Mouse (Mus musculus) lung, postnatal 0 days (tissue): ENCODE measurements around the gene Myo1e. TPM values are rescaled to one million over a fixed set of nuclear protein-coding genes. Genes with fewer than 3 reads are reported as not detected.

ENCODE experiments used
- ATAC-seq: fragments of 200-750 bp; cut with Nextera tagmentation; 2 replicates; pipeline ENCODE4 v1.8.0; 2017; ENCODE audit warnings: moderate library complexity
- DNase-seq: peaks from one replicate; pipeline ENCODE4 v3.0.0-alpha.2; 2016; ENCODE audit warnings: low spot score
- H3K27ac ChIP-seq: fragments of 300-500 bp; sonication (generic); 2 replicates; pipeline ENCODE4 v1.5.1; 2014; ENCODE audit warnings: antibody characterized with exemption, mild to moderate bottlenecking, low read length, mixed read lengths
- H3K27me3 ChIP-seq: fragments of 300-500 bp; sonication (generic); replicated peaks from 2 replicates; pipeline ENCODE4 v1.6.1; 2014; ENCODE audit warnings: low read length, mixed read lengths; ENCODE audit not compliant: insufficient read depth
- H3K36me3 ChIP-seq: fragments of 300-500 bp; sonication (generic); 2 replicates; pipeline ENCODE4 v1.6.1; 2014; ENCODE audit warnings: low read length, mixed read lengths; ENCODE audit not compliant: insufficient read depth
- H3K4me1 ChIP-seq: fragments of 300-500 bp; sonication (generic); 2 replicates; pipeline ENCODE4 v1.6.1; 2014; ENCODE audit warnings: antibody characterized with exemption, low read depth, low read length, mixed read lengths; ENCODE audit not compliant: insufficient read depth
- H3K4me2 ChIP-seq: fragments of 300-500 bp; sonication (generic); replicated peaks from 2 replicates; pipeline ENCODE4 v1.6.1; 2014; ENCODE audit warnings: low read depth, mild to moderate bottlenecking, low read length, moderate library complexity, mixed read lengths
- H3K4me3 ChIP-seq: fragments of 300-500 bp; sonication (generic); 2 replicates; pipeline ENCODE4 v1.5.1; 2014; ENCODE audit warnings: low read depth, low read length
- H3K9ac ChIP-seq: fragments of 300-500 bp; sonication (generic); replicated peaks from 2 replicates; pipeline ENCODE4 v1.6.1; 2014; ENCODE audit warnings: low read depth, mild to moderate bottlenecking
- H3K9me3 ChIP-seq: fragments of 300-500 bp; sonication (generic); 2 replicates; pipeline ENCODE4 v1.6.1; 2016; ENCODE audit warnings: low read length, mixed read lengths
- CTCF ChIP-seq: IDR thresholded peaks from 2 replicates; pipeline ENCODE4 v1.5.1; 2016; ENCODE audit warnings: antibody characterized with exemption, mild to moderate bottlenecking
- EP300 ChIP-seq: IDR thresholded peaks from 2 replicates; pipeline ENCODE4 v1.6.1; 2016; ENCODE audit warnings: antibody characterized with exemption, mild to moderate bottlenecking, control low read depth
- WGBS: fragments of 180-500 bp; shearing (Covaris S2); extraction: QIAGEN DNeasy Blood & Tissue Kit; methylation state at CpG from one replicate; pipeline ENCODE4 v1.1.7; 2014; 5-methylcytosine and 5-hydroxymethylcytosine counted together
- polyA plus RNA-seq: library from polyadenylated mRNA; unstranded; fragments of >200 nt; fragmentation: Nextera tagmentation; extraction: Ambion mirVana; gene quantifications from 2 replicates; pipeline ENCODE4 v1.2.1, GENCODE M21; 2015

Myo1e gene
- polyA plus RNA-seq, 1 experiment from 2014 or later, result 36.0 TPM

DNA sequence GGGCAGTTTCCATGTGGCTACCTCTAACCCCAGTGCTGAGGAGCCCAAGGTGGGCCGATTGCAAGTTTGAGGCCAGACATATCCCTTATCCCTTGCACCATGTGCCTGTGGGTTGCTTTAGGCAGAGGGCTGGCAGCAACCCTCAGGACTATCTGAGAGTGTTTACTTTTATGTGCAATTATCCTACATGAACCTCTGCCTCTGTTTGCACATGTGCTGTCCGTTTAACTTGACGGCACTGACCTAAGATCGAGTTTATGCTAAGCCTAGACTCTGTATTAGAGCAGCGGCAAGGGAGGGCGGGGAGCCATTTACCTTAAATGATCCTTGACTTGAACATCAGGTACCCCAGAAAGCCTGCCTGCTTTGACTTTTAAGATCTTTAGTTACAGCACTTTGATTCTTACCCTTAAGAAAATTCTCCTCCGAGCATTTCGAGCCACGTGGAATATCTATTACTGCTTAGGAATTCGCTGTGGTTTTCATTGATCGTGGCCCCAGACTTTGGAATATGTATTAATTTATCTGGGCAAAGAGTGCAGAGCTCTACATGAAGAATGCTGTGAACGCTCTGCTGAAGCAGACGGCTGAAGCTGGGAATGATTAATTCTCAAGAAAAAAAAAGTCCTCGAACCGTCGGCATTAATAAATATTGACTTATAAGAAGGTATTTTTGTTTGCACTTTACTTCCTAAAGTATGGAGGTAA, 33.7 kb downstream of the Myo1e start:
- Histone ChIP-seq H3K27ac (peak overlapping the region; percentile 54), H3K4me1 (peaks cover 55% of the 10 kb centered on the region)
- 32% methylated on average over 16 of the region's 16 CpGs for WGBS

DNA sequence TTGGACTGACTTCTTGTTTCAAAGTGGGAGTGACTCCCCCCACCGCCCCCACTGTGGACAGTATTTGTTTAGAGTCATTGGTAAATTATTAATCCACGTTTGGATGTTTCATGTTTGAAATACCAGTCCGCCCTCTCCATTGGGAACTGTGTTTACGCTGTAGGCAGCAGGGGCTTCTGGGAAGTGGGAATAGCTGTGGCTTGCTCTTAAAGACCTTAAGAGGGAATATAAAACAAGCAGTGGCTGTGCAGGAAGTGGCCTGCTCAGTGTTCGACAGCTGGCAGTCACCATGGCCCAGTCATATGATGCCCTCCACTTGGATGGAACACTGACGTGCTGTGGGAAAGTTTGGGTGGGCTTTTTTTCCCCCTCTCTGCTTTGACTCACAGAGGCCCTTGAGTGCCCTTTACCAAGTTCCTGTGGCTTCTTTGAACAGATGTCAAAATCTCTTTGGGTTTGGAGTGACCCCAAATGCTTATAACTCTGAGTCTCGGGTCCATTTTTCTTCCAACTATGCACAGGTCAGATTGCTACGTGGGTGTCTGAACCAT, 34.3 kb downstream of the Myo1e start:
- 22% methylated on average over 8 of the region's 8 CpGs for WGBS
- TF ChIP-seq CTCF (no peak), EP300 (peak; percentile 86)
- DNase-seq (peak; percentile 88), ATAC-seq (peak; percentile 83)
- Histone ChIP-seq H3K4me2 (0 out of 2 replicates have a peak overlapping the region, but pooled peaks have one; percentile 8), H3K27me3 (no peaks in the 10 kb centered on the region), H3K27ac (peak overlapping the region; percentile 48), H3K9ac (no peak overlapping the region), H3K4me3 (no peak overlapping the region), H3K9me3 (no peaks in the 10 kb centered on the region), H3K36me3 (no peaks in the 10 kb centered on the region), H3K4me1 (peaks cover 52% of the 10 kb centered on the region)

More for the DNA sequence above, 33.7 kb downstream of the Myo1e start:
- no peak for TF ChIP-seq EP300
- no peak for TF ChIP-seq CTCF
- peak; percentile 26; the same call in 1 of the 2 replicates for ATAC-seq
- H3K27me3 ChIP-seq, result no peaks in the 10 kb centered on the region
- no peak for DNase-seq
- 0 out of 2 replicates have a peak overlapping the region, but pooled peaks have one; percentile 8 for H3K4me2 ChIP-seq
- no peak overlapping the region for H3K4me3 ChIP-seq
- no peaks in the 10 kb centered on the region for H3K36me3 ChIP-seq
- H3K9me3 ChIP-seq, result no peaks in the 10 kb centered on the region
- H3K9ac ChIP-seq, result no peak overlapping the region

- H3K4me3 ChIP-seq, result no peak overlapping the region
- H3K9ac ChIP-seq, result no peak overlapping the region
- peak overlapping the region; percentile 48 for H3K27ac ChIP-seq
- TF ChIP-seq CTCF, result no peak
- no peak for TF ChIP-seq EP300
- ATAC-seq (peak; percentile 30), DNase-seq (peak; percentile 60)
- 43% methylated on average over 4 of the region's 4 CpGs for WGBS
- no peaks in the 10 kb centered on the region for H3K9me3 ChIP-seq
- H3K4me1 ChIP-seq, result peaks cover 44% of the 10 kb centered on the region
- H3K36me3 ChIP-seq, result no peaks in the 10 kb centered on the region
- H3K4me2 ChIP-seq, result no peak overlapping the region
- H3K27me3 ChIP-seq, result no peaks in the 10 kb centered on the region
Observed at GRCm38 (mm10) chr9:70242112-70242862, 35.1 kb downstream of the Myo1e start.

GRCm38 (mm10) chr9:70243241-70243640, 36.1 kb downstream of the Myo1e start:
- Histone ChIP-seq H3K27ac (peak overlapping the region; percentile 48), H3K4me3 (no peak overlapping the region), H3K4me2 (0 out of 2 replicates have a peak overlapping the region, but pooled peaks have one; percentile 8), H3K4me1 (peaks cover 39% of the 10 kb centered on the region), H3K27me3 (no peaks in the 10 kb centered on the region), H3K36me3 (no peaks in the 10 kb centered on the region), H3K9ac (no peak overlapping the region), H3K9me3 (no peaks in the 10 kb centered on the region)
- no peak for TF ChIP-seq EP300
- no peak for TF ChIP-seq CTCF
- no peak for DNase-seq
- no peak for ATAC-seq
- WGBS, result 30% methylated on average over 8 of the region's 8 CpGs

DNA sequence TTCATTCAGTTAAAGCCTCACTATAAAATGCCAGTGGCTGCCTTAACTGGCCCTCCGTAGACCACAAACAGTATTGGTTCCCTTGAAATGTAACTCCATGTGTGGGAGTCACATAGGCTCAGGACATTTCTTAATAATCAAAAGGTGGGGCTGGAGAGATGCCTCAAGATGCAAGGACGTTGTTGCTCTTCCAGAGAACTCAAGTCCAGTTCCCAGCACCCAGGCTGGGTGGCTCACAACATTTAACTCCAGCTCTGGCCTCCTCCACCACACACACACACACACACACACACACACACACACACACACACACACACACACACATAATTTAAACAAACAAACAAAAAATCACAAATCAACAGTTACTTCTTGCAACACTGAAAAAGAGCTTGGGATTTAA, 36.6 kb downstream of the Myo1e start:
- Histone ChIP-seq H3K27me3 (no peaks in the 10 kb centered on the region), H3K9ac (no peak overlapping the region), H3K9me3 (no peaks in the 10 kb centered on the region), H3K36me3 (no peaks in the 10 kb centered on the region), H3K4me2 (0 out of 2 replicates have a peak overlapping the region, but pooled peaks have one; percentile 8), H3K27ac (peak overlapping the region; percentile 48), H3K4me3 (no peak overlapping the region), H3K4me1 (peaks cover 35% of the 10 kb centered on the region)
- WGBS, result 56% methylated on average over 2 of the region's 2 CpGs
- DNase-seq (no peak), ATAC-seq (no peak)
- TF ChIP-seq EP300 (no peak), CTCF (no peak)

DNA sequence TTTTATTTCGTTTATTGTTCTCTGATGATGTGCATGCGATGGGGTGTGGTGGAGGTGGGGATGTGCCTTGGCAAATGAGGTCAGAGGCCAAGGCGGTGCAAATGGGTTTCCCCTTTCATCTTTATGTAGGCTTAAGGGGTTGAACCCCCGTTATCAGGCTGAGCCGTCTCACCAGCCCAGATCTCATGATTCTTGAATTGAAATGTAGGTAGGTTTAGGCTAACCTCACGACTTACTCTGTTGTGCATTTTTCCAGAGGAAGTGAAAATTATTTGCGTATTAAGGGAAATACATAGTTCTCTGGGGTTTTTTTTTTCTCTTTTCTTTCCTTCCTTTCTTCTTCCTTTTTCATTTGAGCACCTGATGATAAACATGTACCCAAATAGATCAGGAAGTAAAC, 37.0 kb downstream of the Myo1e start:
- ATAC-seq, result no peak
- no peaks in the 10 kb centered on the region for H3K9me3 ChIP-seq
- no peaks in the 10 kb centered on the region for H3K27me3 ChIP-seq
- peaks cover 35% of the 10 kb centered on the region for H3K4me1 ChIP-seq
- TF ChIP-seq CTCF (no peak), EP300 (no peak)
- DNase-seq, result no peak
- H3K4me2 ChIP-seq, result no peak overlapping the region
- no peak overlapping the region for H3K4me3 ChIP-seq
- 58% methylated on average over 7 of the region's 7 CpGs for WGBS
- no peak overlapping the region for H3K27ac ChIP-seq
- H3K9ac ChIP-seq, result no peak overlapping the region
- no peaks in the 10 kb centered on the region for H3K36me3 ChIP-seq
